ENCODE assay signal across 26 mouse cellular contexts in genomic region chr14:67176672-67177071, GRCm38 (mm10).
DNase-seq lines count a peak whose midpoint lies in the region; ATAC-seq and TF ChIP-seq lines count a peak whose summit lies in the region.
"Had no signal": no experiment of that assay in that cellular context is flagged by ENCODE, and none has a peak within 500 bp of the region (broad histone marks: within the 10 kb centered on the region; RNA-seq: fewer than 3 reads in every experiment).

No protein-coding gene starts in this region.

- peak overlapping the region; percentile 41 for H3K4me3 ChIP-seq in testis, adult 2 months (ENCODE audit: control insufficient read depth, low read depth, low read length)
- no peak overlapping the region for H3K4me3 ChIP-seq in intestine, postnatal 0 days (ENCODE audit: low read depth, low read length)
- no peak overlapping the region for H3K4me3 ChIP-seq in stomach, embryonic 16.5 days (replicated peaks; ENCODE audit: low read length)
- H3K4me3 ChIP-seq: embryonic facial prominence, embryonic 10.5 days; embryonic facial prominence, embryonic 13.5 days; erythroblast, embryonic 14.5 days; forebrain, embryonic 12.5 days; forebrain, embryonic 15.5 days; hindbrain, embryonic 10.5 days had no signal

- peak; percentile 36; the same call in 1 of the 2 replicates for ATAC-seq in intestine, postnatal 0 days
- ATAC-seq in stomach, embryonic 16.5 days (ENCODE audit: insufficient read depth, low FRiP score), result peak; percentile 35; the same call in 1 of the 2 replicates
- ATAC-seq: CD4-positive, CD25-positive, alpha-beta regulatory T cell, adult 4 months; forebrain, embryonic 15.5 days; hindbrain, postnatal 0 days had no signal

- no peak overlapping the region for H3K27ac ChIP-seq in testis, adult 2 months (ENCODE audit: control insufficient read depth, insufficient read depth, low read depth, low read length)
- H3K27ac ChIP-seq in intestine, postnatal 0 days (ENCODE audit: low read depth, low read length), result no peak overlapping the region
- H3K27ac ChIP-seq in stomach, embryonic 16.5 days (ENCODE audit: low read length), result peak overlapping the region; percentile 61
- H3K27ac ChIP-seq: embryonic facial prominence, embryonic 10.5 days; embryonic facial prominence, embryonic 13.5 days; forebrain, embryonic 12.5 days; forebrain, embryonic 15.5 days; hindbrain, embryonic 10.5 days; hindbrain, embryonic 14.5 days; hindbrain, postnatal 0 days had no signal

- TF ChIP-seq CTCF in testis, adult 2 months (IDR thresholded peaks at IDR 0.05; ENCODE audit: control insufficient read depth, insufficient read depth, insufficient replicate concordance, low read depth, low read length), result no peak
- TF ChIP-seq CTCF in intestine, postnatal 0 days (IDR thresholded peaks at IDR 0.05; ENCODE audit: low read depth), result no peak

- no peaks in the 10 kb centered on the region for H3K4me1 ChIP-seq in testis, adult 2 months (ENCODE audit: control insufficient read depth, insufficient read depth, low read length)
- H3K4me1 ChIP-seq in intestine, postnatal 0 days (replicated peaks; ENCODE audit: control insufficient read depth, insufficient read depth, low read length), result no peaks in the 10 kb centered on the region
- H3K4me1 ChIP-seq in stomach, embryonic 16.5 days (ENCODE audit: control insufficient read depth, insufficient read depth, low read length), result peaks cover 5% of the 10 kb centered on the region; the same call in 1 of the 2 replicates
- H3K4me1 ChIP-seq: embryonic facial prominence, embryonic 13.5 days had no signal

- no peak for DNase-seq in testis, postnatal 14 days (ENCODE audit: low spot score)
- DNase-seq in spleen, postnatal 36 days (ENCODE audit: low spot score in 2 of 2), result no peak
- DNase-seq in cerebellum, adult 18-20 months, result no peak
- DNase-seq: adrenal gland, adult 2 months; adrenal gland, postnatal 14 days; cerebellum, adult 11 months; cerebellum, adult 8-10 months; cerebellum, postnatal 10 days; cerebellum, postnatal 36 days; embryo, embryonic 11 days; gastrocnemius, postnatal 10 days; gastrocnemius, postnatal 36 days; heart, postnatal 36 days had no signal

- H3K27me3 ChIP-seq in testis, adult 2 months (ENCODE audit: control insufficient read depth, insufficient read depth, low read length), result no peaks in the 10 kb centered on the region
- no peaks in the 10 kb centered on the region for H3K27me3 ChIP-seq in intestine, postnatal 0 days (replicated peaks; ENCODE audit: control insufficient read depth, insufficient read depth, low read length)
- H3K27me3 ChIP-seq in stomach, embryonic 16.5 days (ENCODE audit: control insufficient read depth, insufficient read depth, low read length), result no peaks in the 10 kb centered on the region
- H3K27me3 ChIP-seq: forebrain, embryonic 12.5 days; forebrain, embryonic 15.5 days had no signal

- no peaks in the 10 kb centered on the region for H3K36me3 ChIP-seq in testis, adult 2 months (ENCODE audit: control insufficient read depth, insufficient read depth, low read length)
- H3K36me3 ChIP-seq in intestine, postnatal 0 days (ENCODE audit: control insufficient read depth, insufficient read depth), result no peaks in the 10 kb centered on the region
- H3K36me3 ChIP-seq in stomach, embryonic 16.5 days (ENCODE audit: control insufficient read depth, insufficient read depth, low read length), result no peaks in the 10 kb centered on the region
- H3K36me3 ChIP-seq: embryonic facial prominence, embryonic 10.5 days; embryonic facial prominence, embryonic 13.5 days; forebrain, embryonic 12.5 days; forebrain, embryonic 15.5 days; hindbrain, embryonic 10.5 days had no signal

- no peak for TF ChIP-seq POLR2A in testis, adult 2 months (IDR thresholded peaks at IDR 0.05; ENCODE audit: control insufficient read depth, low read depth, low read length)

- no peak overlapping the region for H3K4me2 ChIP-seq in intestine, postnatal 0 days (replicated peaks; ENCODE audit: low read depth)
- no peak overlapping the region for H3K4me2 ChIP-seq in stomach, embryonic 16.5 days (ENCODE audit: low read depth, low read length)
- H3K4me2 ChIP-seq: embryonic facial prominence, embryonic 13.5 days; forebrain, embryonic 12.5 days; forebrain, embryonic 15.5 days; heart, embryonic 11.5 days; hindbrain, embryonic 14.5 days had no signal

- no peaks in the 10 kb centered on the region for H3K9me3 ChIP-seq in intestine, postnatal 0 days (ENCODE audit: control insufficient read depth)
- H3K9me3 ChIP-seq in stomach, embryonic 16.5 days (replicated peaks; ENCODE audit: control insufficient read depth, low read length), result no peaks in the 10 kb centered on the region
- H3K9me3 ChIP-seq: embryonic facial prominence, embryonic 10.5 days; embryonic facial prominence, embryonic 13.5 days; forebrain, embryonic 12.5 days; forebrain, embryonic 15.5 days; hindbrain, embryonic 10.5 days had no signal

- H3K9ac ChIP-seq in intestine, postnatal 0 days (ENCODE audit: low read depth, low read length), result no peak overlapping the region
- H3K9ac ChIP-seq in stomach, embryonic 16.5 days (ENCODE audit: low read length), result no peak overlapping the region
- H3K9ac ChIP-seq: embryonic facial prominence, embryonic 13.5 days; forebrain, embryonic 12.5 days; forebrain, embryonic 15.5 days; hindbrain, embryonic 14.5 days had no signal

- WGBS in intestine, postnatal 0 days, result 60% methylated on average over 6 of the region's 6 CpGs
- 63% methylated on average over 6 of the region's 6 CpGs for WGBS in stomach, embryonic 16.5 days
